Mouse (Mus musculus): Measurements from ENCODE around the gene Gdf1. TPM values are rescaled to one million over a fixed set of nuclear protein-coding genes. Genes with fewer than 3 reads are reported as not detected.

The Gdf1 gene
- polyA plus RNA-seq, 1 experiment from 2014 or later: 4.4 TPM

- Histone ChIP-seq H3K4me1 (peaks cover 31% of the 10 kb centered on the region), H3K9me3 (replicated peaks) (no peaks in the 10 kb centered on the region), H3K4me2 (replicated peaks) (peak overlapping the region; percentile 19; the same call in 1 of the 2 replicates), H3K36me3 (peaks cover 81% of the 10 kb centered on the region), H3K27me3 (peaks cover 26% of the 10 kb centered on the region), H3K27ac (peak overlapping the region; percentile 35; the same call in 1 of the 2 replicates), H3K9ac (peak overlapping the region; percentile 43; the same call in 1 of the 2 replicates), H3K4me3 (no peak overlapping the region)
- peak; percentile 71 for ATAC-seq (ENCODE audit: low FRiP score)
- 22% methylated on average over 41 of the region's 41 CpGs for WGBS
Observed at GRCm38 (mm10) chr8:70332070-70332877, 2.7 kb downstream of the Gdf1 start.

DNA sequence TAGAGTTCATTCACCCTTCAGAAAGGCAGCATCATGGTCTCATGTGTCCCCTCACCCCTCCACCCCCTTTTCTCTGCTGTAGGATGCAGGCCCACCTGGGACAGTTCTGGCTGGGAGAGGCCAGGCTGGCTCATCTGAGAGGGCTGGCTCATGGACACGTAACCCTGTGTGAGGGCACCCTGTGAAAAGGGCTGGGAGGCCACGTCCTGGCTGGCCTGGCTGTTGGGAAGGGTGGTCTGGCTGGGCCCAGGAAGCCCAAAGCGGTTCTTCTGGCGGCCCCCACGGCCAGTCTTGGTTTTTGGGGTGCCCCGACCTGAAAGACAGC, 3.2 kb downstream of the Gdf1 start:
- 97% methylated on average over 6 of the region's 6 CpGs for WGBS
- H3K4me3 ChIP-seq: no peak overlapping the region
- H3K4me2 ChIP-seq (replicated peaks): no peak overlapping the region
- peaks cover 31% of the 10 kb centered on the region for H3K4me1 ChIP-seq
- no peaks in the 10 kb centered on the region for H3K9me3 ChIP-seq (replicated peaks)
- H3K27me3 ChIP-seq: peaks cover 26% of the 10 kb centered on the region
- H3K9ac ChIP-seq: no peak overlapping the region
- peaks cover 81% of the 10 kb centered on the region for H3K36me3 ChIP-seq
- ATAC-seq (ENCODE audit: low FRiP score): no peak
- H3K27ac ChIP-seq: no peak overlapping the region

- Histone ChIP-seq H3K9me3 (replicated peaks) (no peaks in the 10 kb centered on the region), H3K4me1 (peaks cover 3% of the 10 kb centered on the region; the same call in 1 of the 2 replicates), H3K27me3 (no peaks in the 10 kb centered on the region), H3K4me3 (no peak overlapping the region), H3K36me3 (peaks cover 99% of the 10 kb centered on the region), H3K9ac (no peak overlapping the region), H3K27ac (no peak overlapping the region), H3K4me2 (replicated peaks) (no peak overlapping the region)
- ATAC-seq (ENCODE audit: low FRiP score): no peak
- WGBS: 91% methylated on average over 7 of the region's 7 CpGs
Observed at GRCm38 (mm10) chr8:70338931-70339330, 9.3 kb downstream of the Gdf1 start.

DNA sequence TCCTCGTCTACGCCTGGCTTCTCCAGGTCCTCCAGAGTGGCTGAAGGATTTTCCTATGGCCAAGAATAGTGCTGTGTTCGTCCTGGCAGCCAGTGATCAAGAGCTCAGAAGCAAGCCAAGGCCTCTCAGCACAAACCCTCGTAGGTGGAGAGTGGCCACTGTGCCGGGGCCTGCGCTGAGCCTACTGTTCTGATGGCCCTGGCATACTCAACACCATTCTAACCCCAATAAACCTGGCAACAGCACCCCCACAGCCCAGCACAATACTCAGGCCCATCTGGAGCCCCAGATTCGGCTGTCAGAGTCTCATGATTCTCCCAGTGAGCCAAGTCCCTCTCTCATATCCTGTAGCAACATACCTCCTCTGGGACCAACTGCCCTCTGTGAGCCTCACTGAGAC, 11.0 kb downstream of the Gdf1 start:
- H3K9ac ChIP-seq: no peak overlapping the region

DNA sequence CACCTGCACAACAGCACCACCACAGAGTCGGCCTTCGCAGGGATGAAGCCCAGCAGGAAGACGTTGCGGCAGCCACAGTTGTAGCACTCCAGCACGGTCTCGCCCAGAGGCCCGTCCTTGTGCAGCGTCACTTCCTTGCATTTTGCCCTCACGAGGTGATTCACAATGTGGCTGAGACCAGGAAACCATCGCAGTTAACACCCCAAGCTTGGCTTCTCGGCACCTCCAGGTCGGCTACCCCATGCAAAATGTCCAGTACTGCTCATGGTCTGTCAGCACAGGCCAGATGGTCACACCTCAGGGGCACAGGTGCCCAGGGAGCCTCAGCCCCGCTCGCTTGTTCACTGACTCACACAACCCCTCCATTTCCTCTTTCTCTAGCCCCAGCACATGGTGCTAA, 12.4 kb downstream of the Gdf1 start:
- Histone ChIP-seq H3K9me3 (replicated peaks) (no peaks in the 10 kb centered on the region), H3K4me2 (replicated peaks) (no peak overlapping the region), H3K27ac (no peak overlapping the region), H3K4me3 (no peak overlapping the region), H3K4me1 (peaks cover 5% of the 10 kb centered on the region; the same call in 1 of the 2 replicates), H3K27me3 (no peaks in the 10 kb centered on the region), H3K9ac (no peak overlapping the region), H3K36me3 (peaks cover 78% of the 10 kb centered on the region)
- WGBS: 94% methylated on average over 14 of the region's 14 CpGs
- no peak for ATAC-seq (ENCODE audit: low FRiP score)

More for the DNA sequence above, 11.0 kb downstream of the Gdf1 start:
- peaks cover 3% of the 10 kb centered on the region; the same call in 1 of the 2 replicates for H3K4me1 ChIP-seq
- H3K27me3 ChIP-seq: no peaks in the 10 kb centered on the region
- H3K36me3 ChIP-seq: peaks cover 84% of the 10 kb centered on the region
- 92% methylated on average over 7 of the region's 7 CpGs for WGBS
- H3K9me3 ChIP-seq (replicated peaks): no peaks in the 10 kb centered on the region
- ATAC-seq (ENCODE audit: low FRiP score): no peak
- H3K4me3 ChIP-seq: no peak overlapping the region
- no peak overlapping the region for H3K27ac ChIP-seq
- H3K4me2 ChIP-seq (replicated peaks): no peak overlapping the region

GRCm38 (mm10) chr8:70343076-70343475, 13.5 kb downstream of the Gdf1 start:
- Histone ChIP-seq H3K9me3 (replicated peaks) (no peaks in the 10 kb centered on the region), H3K27me3 (no peaks in the 10 kb centered on the region), H3K9ac (no peak overlapping the region), H3K4me3 (no peak overlapping the region), H3K4me2 (replicated peaks) (no peak overlapping the region), H3K4me1 (peaks cover 5% of the 10 kb centered on the region; the same call in 1 of the 2 replicates), H3K27ac (no peak overlapping the region), H3K36me3 (peaks cover 71% of the 10 kb centered on the region)
- no peak for ATAC-seq (ENCODE audit: low FRiP score)
- 82% methylated on average over 7 of the region's 7 CpGs for WGBS

DNA sequence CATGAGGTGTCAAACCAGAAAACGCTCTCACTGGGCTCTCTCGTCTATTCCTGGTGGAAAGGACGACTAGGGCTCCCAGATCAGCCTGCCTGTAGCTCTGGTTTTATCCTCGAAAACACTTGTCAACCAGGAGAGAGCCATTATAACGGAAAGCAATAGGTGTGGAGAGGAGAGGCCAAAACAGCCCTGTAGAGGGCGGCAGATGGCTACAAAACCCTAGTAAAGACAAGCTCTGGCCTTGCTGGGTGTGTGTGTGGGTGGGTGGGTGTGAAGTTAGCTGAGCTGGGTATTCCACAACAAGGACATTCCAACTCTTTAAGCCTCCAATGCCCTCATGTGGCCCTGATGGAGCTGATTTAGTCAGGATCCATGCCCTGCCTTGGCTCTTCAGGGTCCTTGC, 14.1 kb downstream of the Gdf1 start:
- no peak for ATAC-seq (ENCODE audit: low FRiP score)
- peaks cover 69% of the 10 kb centered on the region for H3K36me3 ChIP-seq
- H3K4me2 ChIP-seq (replicated peaks): no peak overlapping the region
- no peaks in the 10 kb centered on the region for H3K27me3 ChIP-seq
- 65% methylated on average over 6 of the region's 6 CpGs for WGBS
- H3K4me1 ChIP-seq: peaks cover 8% of the 10 kb centered on the region; the same call in 1 of the 2 replicates
- no peaks in the 10 kb centered on the region for H3K9me3 ChIP-seq (replicated peaks)
- H3K4me3 ChIP-seq: no peak overlapping the region
- H3K9ac ChIP-seq: no peak overlapping the region
- H3K27ac ChIP-seq: no peak overlapping the region

DNA sequence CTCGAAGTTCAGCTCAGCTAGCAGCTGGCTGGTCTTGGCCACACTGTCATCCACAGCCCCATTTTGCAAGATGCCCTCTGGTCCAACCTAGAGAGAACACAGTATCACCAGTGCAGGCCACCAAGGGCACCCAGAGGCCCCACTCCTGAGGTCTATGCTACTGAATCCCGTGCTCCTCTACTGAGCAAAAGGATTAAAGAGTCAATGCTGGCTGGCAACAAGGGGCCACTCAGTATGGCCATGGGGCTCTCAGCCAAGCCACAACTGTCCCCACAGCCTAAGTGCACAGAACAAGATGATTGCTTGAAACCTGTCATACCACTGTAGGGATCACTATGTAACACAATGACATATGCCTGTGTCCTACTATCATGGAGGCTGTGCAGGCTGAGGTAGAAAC, 14.7 kb downstream of the Gdf1 start:
- H3K9me3 ChIP-seq (replicated peaks): no peaks in the 10 kb centered on the region
- H3K36me3 ChIP-seq: peaks cover 69% of the 10 kb centered on the region
- H3K4me3 ChIP-seq: no peak overlapping the region
- no peaks in the 10 kb centered on the region for H3K27me3 ChIP-seq
- 92% methylated on average over 2 of the region's 2 CpGs for WGBS
- 0 out of 2 replicates have a peak overlapping the region, but pooled peaks have one; percentile 24 for H3K9ac ChIP-seq
- no peak for ATAC-seq (ENCODE audit: low FRiP score)
- H3K4me2 ChIP-seq (replicated peaks): no peak overlapping the region
- peaks cover 14% of the 10 kb centered on the region; the same call in 1 of the 2 replicates for H3K4me1 ChIP-seq
- H3K27ac ChIP-seq: no peak overlapping the region

DNA sequence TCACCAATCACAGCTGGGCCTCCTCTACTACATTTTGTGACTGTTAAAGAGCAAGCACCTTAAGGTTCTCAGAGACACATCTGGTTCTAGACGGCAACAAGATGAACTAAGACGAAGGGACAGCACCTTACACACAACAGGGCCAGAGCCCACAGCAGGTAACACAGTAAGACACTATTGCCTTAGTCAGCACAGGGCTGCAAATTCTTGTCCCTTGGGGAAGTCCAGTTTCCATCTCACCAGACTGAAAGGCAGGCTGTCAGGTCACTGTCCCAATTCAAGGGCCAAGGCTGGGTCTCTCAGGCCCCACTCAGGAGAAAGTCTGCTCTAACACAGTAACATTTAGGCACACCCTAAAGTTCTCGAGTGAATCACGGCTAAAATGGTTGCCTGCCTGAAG, 17.8 kb downstream of the Gdf1 start:
- Histone ChIP-seq H3K27me3 (no peaks in the 10 kb centered on the region), H3K9me3 (replicated peaks) (no peaks in the 10 kb centered on the region), H3K4me1 (peaks cover 44% of the 10 kb centered on the region), H3K4me3 (no peak overlapping the region), H3K9ac (no peak overlapping the region), H3K4me2 (replicated peaks) (no peak overlapping the region), H3K36me3 (peaks cover 45% of the 10 kb centered on the region), H3K27ac (no peak overlapping the region)
- whole genome bisulfite sequencing: 85% methylated on average over 4 of the region's 4 CpGs
- ATAC-seq (ENCODE audit: low FRiP score): no peak

DNA sequence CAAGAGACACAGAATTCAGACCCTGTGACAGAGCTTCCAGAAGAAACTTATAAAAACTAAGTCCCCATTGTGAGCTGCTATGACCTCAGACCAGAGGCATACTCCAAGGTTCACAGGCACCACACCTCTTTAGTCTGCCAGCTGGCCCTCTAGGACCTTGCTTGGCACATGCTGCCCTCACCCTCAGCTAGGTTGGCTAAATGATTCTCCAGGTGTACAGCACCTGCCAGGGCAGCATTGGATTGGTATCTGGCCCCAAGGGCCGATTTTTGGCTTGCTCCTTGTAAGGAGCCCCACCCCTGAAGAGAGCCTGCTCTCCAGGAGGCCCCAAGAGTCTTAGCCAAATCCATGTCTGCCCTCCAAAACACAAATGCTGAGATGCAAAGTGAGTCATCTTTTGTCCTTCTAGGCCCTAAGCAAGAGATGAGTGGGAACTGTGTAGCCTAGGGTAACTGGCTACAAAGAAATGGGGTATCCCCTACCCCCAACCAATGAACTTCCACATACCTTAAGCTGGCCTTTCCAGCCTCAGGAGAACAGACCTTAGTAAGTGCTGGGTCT, 18.3 kb downstream of the Gdf1 start:
- Histone ChIP-seq H3K4me3 (no peak overlapping the region), H3K27ac (no peak overlapping the region), H3K9ac (no peak overlapping the region), H3K4me2 (replicated peaks) (no peak overlapping the region), H3K9me3 (replicated peaks) (no peaks in the 10 kb centered on the region), H3K36me3 (peaks cover 40% of the 10 kb centered on the region), H3K27me3 (no peaks in the 10 kb centered on the region), H3K4me1 (peaks cover 44% of the 10 kb centered on the region)
- ATAC-seq (ENCODE audit: low FRiP score): no peak
- 83% methylated on average over 1 of the region's 1 CpGs for WGBS

DNA sequence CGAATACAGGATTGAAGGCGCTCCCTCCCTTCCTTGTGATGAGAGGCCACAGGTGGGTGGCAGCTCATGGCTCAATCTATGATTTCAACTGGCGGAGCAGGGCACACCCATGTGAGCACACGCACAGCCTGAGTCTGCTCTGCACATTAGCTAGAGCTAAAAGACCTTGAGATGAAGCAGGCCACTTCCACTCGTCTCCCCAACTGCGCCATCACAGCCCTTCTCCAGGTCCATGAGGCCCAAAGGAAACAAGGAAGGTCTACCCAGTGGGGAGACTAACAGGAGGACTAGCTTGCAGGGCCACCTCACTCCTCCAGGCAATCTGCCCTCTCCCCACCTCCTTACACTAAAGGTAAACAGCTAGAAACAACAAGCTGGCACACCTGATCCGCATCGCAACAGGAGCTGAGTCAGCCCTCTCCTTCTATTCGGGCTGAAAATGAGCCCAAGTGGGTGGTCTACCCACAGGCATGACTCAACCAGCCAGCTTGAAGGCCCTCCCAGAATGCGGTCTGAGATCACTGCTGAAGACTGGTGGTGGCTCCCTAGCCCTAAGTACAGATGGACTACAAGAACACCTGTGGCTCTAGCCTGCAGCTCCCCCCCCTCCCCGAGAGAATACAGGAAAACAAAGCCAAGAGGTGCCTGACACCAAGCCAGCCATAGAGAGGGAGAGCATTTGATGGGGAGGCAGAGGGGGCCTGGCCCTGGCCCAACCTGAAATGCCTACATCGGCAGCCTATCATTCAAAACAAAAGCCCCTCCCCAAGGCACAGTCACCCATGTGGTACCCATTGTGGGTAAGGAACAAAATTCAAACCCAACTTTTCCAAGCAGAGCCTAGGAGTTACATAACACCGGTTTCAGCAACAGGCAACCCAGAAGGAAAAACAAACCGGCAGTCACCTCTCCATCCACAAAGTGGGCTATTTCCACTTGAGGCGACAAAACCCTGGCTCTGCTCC, 21.7 kb downstream of the Gdf1 start:
- no peak overlapping the region for H3K27ac ChIP-seq
- peak overlapping the region; percentile 100 for H3K4me3 ChIP-seq
- peaks cover 47% of the 10 kb centered on the region for H3K4me1 ChIP-seq
- peak overlapping the region; percentile 99 for H3K9ac ChIP-seq
- no peaks in the 10 kb centered on the region for H3K27me3 ChIP-seq
- H3K4me2 ChIP-seq (replicated peaks): peak overlapping the region; percentile 90
- ATAC-seq (ENCODE audit: low FRiP score): no peak
- H3K9me3 ChIP-seq (replicated peaks): no peaks in the 10 kb centered on the region
- peaks cover 25% of the 10 kb centered on the region for H3K36me3 ChIP-seq
- WGBS: 59% methylated on average over 15 of the region's 15 CpGs

- Histone ChIP-seq H3K36me3 (peaks cover 21% of the 10 kb centered on the region), H3K4me3 (peak overlapping the region; percentile 100), H3K27me3 (no peaks in the 10 kb centered on the region), H3K4me1 (peaks cover 45% of the 10 kb centered on the region), H3K9ac (peak overlapping the region; percentile 99), H3K4me2 (replicated peaks) (peak overlapping the region; percentile 90), H3K27ac (no peak overlapping the region), H3K9me3 (replicated peaks) (no peaks in the 10 kb centered on the region)
- 34% methylated on average over 3 of the region's 3 CpGs for WGBS
- ATAC-seq (ENCODE audit: low FRiP score): no peak
Observed at GRCm38 (mm10) chr8:70352000-70352384, 22.4 kb downstream of the Gdf1 start.

All from hindbrain, embryonic 12.5 days (tissue).